Mouse (Mus musculus): Measurements from ENCODE around the gene Otog.

DNA sequence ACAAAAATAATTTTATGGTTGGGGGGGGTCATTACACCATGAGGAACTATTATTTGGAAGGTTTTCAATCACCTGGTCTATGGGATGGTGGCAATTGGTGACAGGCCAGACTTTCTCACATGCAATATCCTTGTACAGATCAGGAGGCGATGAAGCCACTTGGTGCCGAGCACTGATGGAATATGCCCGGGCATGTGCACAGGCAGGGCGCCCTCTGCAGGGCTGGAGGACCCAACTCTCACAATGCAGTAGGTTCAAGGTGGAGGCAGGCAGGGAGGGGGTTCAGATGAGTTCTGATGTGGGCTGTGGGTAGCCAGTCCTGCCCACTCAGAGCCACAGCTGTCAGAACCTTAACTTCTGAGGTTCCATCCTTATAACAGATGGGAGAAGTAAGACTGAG, 11.1 kb downstream of the Otog start:
- no peak for TF ChIP-seq MYOD1 (IDR thresholded peaks at IDR 0.05; ENCODE audit: control insufficient read depth in 1 of 3, insufficient read length in 2 of 3, low read depth in 2 of 3)
- TF ChIP-seq E2F4 (IDR thresholded peaks at IDR 0.05; ENCODE audit: insufficient read depth), result no peak
- TF ChIP-seq POLR2A (IDR thresholded peaks at IDR 0.05; ENCODE audit: insufficient read length, low read depth), result no peak
- TF ChIP-seq SRF (IDR thresholded peaks at IDR 0.05; ENCODE audit: control insufficient read depth, insufficient read length, low read depth), result no peak
- TF ChIP-seq POLR2AphosphoS2 (IDR thresholded peaks at IDR 0.05; ENCODE audit: insufficient read length, low read depth), result no peak
- TF ChIP-seq USF1 (IDR thresholded peaks at IDR 0.05; ENCODE audit: low read depth), result no peak
- no peak for TF ChIP-seq MAX (IDR thresholded peaks at IDR 0.05; ENCODE audit: low read depth)

All from myocyte (in vitro differentiated cells).